Mouse (Mus musculus) lung, postnatal 0 days (tissue): Measurements from ENCODE around the gene Thra. TPM values are rescaled to one million over a fixed set of nuclear protein-coding genes. Genes with fewer than 3 reads are reported as not detected.
A peak's percentile ranks its signal among the peaks of the same experiment; 100 is the strongest.

Experiments used
- ATAC-seq: fragments of 200-750 bp; cut with Nextera tagmentation; 2 replicates; pipeline ENCODE4 v1.8.0; 2017; ENCODE audit warnings: moderate library complexity
- DNase-seq: peaks from one replicate; pipeline ENCODE4 v3.0.0-alpha.2; 2016; ENCODE audit warnings: low spot score
- H3K27ac ChIP-seq: fragments of 300-500 bp; sonication (generic); 2 replicates; pipeline ENCODE4 v1.5.1; 2014; ENCODE audit warnings: antibody characterized with exemption, mild to moderate bottlenecking, low read length, mixed read lengths
- H3K27me3 ChIP-seq: fragments of 300-500 bp; sonication (generic); replicated peaks from 2 replicates; pipeline ENCODE4 v1.6.1; 2014; ENCODE audit warnings: low read length, mixed read lengths; ENCODE audit not compliant: insufficient read depth
- H3K36me3 ChIP-seq: fragments of 300-500 bp; sonication (generic); 2 replicates; pipeline ENCODE4 v1.6.1; 2014; ENCODE audit warnings: low read length, mixed read lengths; ENCODE audit not compliant: insufficient read depth
- H3K4me1 ChIP-seq: fragments of 300-500 bp; sonication (generic); 2 replicates; pipeline ENCODE4 v1.6.1; 2014; ENCODE audit warnings: antibody characterized with exemption, low read depth, low read length, mixed read lengths; ENCODE audit not compliant: insufficient read depth
- H3K4me2 ChIP-seq: fragments of 300-500 bp; sonication (generic); replicated peaks from 2 replicates; pipeline ENCODE4 v1.6.1; 2014; ENCODE audit warnings: low read depth, mild to moderate bottlenecking, low read length, moderate library complexity, mixed read lengths
- H3K4me3 ChIP-seq: fragments of 300-500 bp; sonication (generic); 2 replicates; pipeline ENCODE4 v1.5.1; 2014; ENCODE audit warnings: low read depth, low read length
- H3K9ac ChIP-seq: fragments of 300-500 bp; sonication (generic); replicated peaks from 2 replicates; pipeline ENCODE4 v1.6.1; 2014; ENCODE audit warnings: low read depth, mild to moderate bottlenecking
- H3K9me3 ChIP-seq: fragments of 300-500 bp; sonication (generic); 2 replicates; pipeline ENCODE4 v1.6.1; 2016; ENCODE audit warnings: low read length, mixed read lengths
- CTCF ChIP-seq: IDR thresholded peaks from 2 replicates; pipeline ENCODE4 v1.5.1; 2016; ENCODE audit warnings: antibody characterized with exemption, mild to moderate bottlenecking
- EP300 ChIP-seq: IDR thresholded peaks from 2 replicates; pipeline ENCODE4 v1.6.1; 2016; ENCODE audit warnings: antibody characterized with exemption, mild to moderate bottlenecking, control low read depth
- WGBS: fragments of 180-500 bp; shearing (Covaris S2); extraction: QIAGEN DNeasy Blood & Tissue Kit; methylation state at CpG from one replicate; pipeline ENCODE4 v1.1.7; 2014; 5-methylcytosine and 5-hydroxymethylcytosine counted together
- polyA plus RNA-seq: library from polyadenylated mRNA; unstranded; fragments of >200 nt; fragmentation: Nextera tagmentation; extraction: Ambion mirVana; gene quantifications from 2 replicates; pipeline ENCODE4 v1.2.1, GENCODE M21; 2015

The Thra gene
- polyA plus RNA-seq, result 38.1 and 40.5 TPM in 2 replicates

DNA sequence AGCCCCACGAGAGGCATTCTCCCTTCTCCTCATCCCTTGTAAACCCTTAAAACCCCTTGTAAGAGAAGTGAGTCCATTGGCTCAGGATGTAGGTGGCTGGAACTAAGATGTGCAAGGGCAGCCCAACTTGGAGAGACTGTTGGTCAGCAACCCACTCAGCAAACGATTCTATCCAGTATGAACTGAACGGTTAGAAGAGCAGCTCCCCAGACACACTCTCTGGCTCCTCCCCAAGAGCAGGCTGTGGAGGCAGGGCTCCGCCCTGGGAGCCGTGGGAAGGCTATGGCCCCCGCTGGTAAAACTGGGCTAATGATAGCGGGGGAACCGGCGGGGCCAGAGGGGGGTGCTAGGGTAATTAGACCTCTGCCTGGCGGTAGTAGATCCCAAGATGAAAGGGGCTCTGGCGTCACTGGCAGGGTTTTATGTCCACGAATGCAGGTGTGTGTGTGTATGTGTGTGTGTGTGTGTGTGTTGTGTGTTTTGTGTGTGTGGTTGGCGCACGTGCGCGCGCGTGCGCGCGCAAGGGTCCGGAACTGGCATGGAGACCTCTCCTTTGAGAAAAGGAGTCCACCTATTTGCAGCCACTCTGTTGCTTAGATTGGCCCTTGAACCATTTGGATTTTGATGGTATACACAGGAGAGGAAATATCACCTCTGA is at the start of gene Thra:
Gene Thra (plus strand): TSS at position 246 of the 658 bp plus-strand sequence.
- DNase-seq (peak; percentile 86), ATAC-seq (peak; percentile 59)
- Histone ChIP-seq H3K27me3 (no peaks in the 10 kb centered on the region), H3K4me1 (peaks cover 32% of the 10 kb centered on the region), H3K9ac (peak within 1 kb of the TSS; percentile 95), H3K4me2 (peak within 1 kb of the TSS; percentile 91), H3K4me3 (peak within 1 kb of the TSS; percentile 99), H3K27ac (peak within 1 kb of the TSS; percentile 98), H3K36me3 (no peaks in the 10 kb centered on the region), H3K9me3 (no peaks in the 10 kb centered on the region)
- TF ChIP-seq EP300, result no peak
- TF ChIP-seq CTCF, result no peak; the same call in 1 of the 2 replicates
- WGBS, result under 1% methylated on average over 22 of the region's 22 CpGs

DNA sequence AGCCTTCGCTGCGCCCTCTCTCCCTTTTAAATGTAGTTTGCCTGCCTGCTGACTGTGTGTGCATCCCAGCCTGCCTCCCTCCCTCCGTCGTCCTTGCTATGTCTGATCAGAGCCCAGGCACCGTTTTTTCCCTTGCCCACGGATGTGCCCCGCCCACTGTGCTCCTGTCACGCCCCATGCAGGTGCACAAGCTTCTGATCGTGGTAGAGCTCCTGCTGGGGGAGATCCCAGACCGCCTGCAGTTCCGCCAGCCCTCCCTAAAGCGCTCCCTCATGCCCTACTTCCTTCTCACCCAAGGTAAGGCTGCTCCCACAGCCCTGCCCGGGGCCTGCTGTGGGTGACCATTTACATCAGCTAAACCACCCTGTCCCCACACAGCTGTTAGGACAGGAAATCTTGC is 47.2 kb upstream of the Thra start:
- no peak for DNase-seq
- Histone ChIP-seq H3K9ac (no peak overlapping the region), H3K9me3 (no peaks in the 10 kb centered on the region), H3K4me2 (no peak overlapping the region), H3K4me3 (no peak overlapping the region), H3K27me3 (no peaks in the 10 kb centered on the region), H3K36me3 (peaks cover 46% of the 10 kb centered on the region), H3K27ac (no peak overlapping the region), H3K4me1 (no peaks in the 10 kb centered on the region)
- ATAC-seq, result no peak
- no peak for TF ChIP-seq EP300
- no peak for TF ChIP-seq CTCF
- WGBS, result 77% methylated on average over 13 of the region's 13 CpGs

DNA sequence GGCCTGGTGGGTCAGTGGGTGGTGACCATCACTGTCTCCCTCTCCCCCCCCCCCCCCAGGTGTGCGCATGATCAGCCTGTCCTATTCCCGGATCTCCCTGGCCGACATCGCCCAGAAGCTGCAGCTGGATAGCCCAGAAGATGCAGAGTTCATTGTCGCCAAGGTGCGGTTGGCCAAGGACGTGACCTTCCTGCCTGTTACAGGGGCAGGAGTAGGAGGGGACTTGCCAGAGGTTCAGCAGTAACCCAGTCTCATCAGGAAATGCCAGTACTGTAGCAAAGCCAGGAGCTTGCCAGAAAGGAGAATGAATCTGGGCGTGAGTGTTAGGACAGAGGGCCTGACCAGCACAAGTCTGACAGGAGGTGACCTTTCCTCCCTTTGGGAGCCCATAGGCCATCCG is 46.7 kb upstream of the Thra start:
- no peaks in the 10 kb centered on the region for H3K4me1 ChIP-seq
- no peak overlapping the region for H3K9ac ChIP-seq
- H3K27me3 ChIP-seq, result no peaks in the 10 kb centered on the region
- no peaks in the 10 kb centered on the region for H3K9me3 ChIP-seq
- H3K27ac ChIP-seq, result no peak overlapping the region
- DNase-seq, result no peak
- no peak for ATAC-seq
- 86% methylated on average over 8 of the region's 9 CpGs for WGBS
- no peak overlapping the region for H3K4me2 ChIP-seq
- no peak overlapping the region for H3K4me3 ChIP-seq
- TF ChIP-seq CTCF, result no peak
- no peak for TF ChIP-seq EP300
- peaks cover 46% of the 10 kb centered on the region for H3K36me3 ChIP-seq

DNA sequence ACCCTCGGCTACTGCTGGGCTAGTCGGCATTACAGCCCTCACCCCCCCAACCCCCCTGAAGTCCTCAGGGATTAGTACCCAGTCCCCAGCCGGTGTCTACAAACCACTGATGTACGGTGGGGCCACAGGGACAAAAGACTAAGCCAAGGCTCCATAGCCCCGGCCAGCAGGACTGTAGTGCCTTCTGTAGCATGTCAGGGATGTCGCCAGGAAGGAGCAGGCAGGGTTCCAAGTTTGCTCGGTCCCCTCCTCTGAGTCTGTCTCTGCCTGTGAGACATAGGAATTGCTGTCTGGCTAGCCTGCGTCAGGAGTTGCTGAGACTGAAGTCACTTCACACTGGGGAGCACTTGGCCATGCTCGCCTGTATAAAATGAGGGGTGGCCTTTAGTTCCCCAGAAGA is 46.1 kb upstream of the Thra start:
- no peaks in the 10 kb centered on the region for H3K27me3 ChIP-seq
- DNase-seq, result no peak
- no peak overlapping the region for H3K27ac ChIP-seq
- TF ChIP-seq EP300 (no peak), CTCF (no peak)
- H3K36me3 ChIP-seq, result peaks cover 46% of the 10 kb centered on the region
- 70% methylated on average over 9 of the region's 9 CpGs for WGBS
- H3K4me2 ChIP-seq, result no peak overlapping the region
- H3K9me3 ChIP-seq, result no peaks in the 10 kb centered on the region
- no peak for ATAC-seq
- H3K9ac ChIP-seq, result no peak overlapping the region
- no peak overlapping the region for H3K4me3 ChIP-seq
- H3K4me1 ChIP-seq, result no peaks in the 10 kb centered on the region

DNA sequence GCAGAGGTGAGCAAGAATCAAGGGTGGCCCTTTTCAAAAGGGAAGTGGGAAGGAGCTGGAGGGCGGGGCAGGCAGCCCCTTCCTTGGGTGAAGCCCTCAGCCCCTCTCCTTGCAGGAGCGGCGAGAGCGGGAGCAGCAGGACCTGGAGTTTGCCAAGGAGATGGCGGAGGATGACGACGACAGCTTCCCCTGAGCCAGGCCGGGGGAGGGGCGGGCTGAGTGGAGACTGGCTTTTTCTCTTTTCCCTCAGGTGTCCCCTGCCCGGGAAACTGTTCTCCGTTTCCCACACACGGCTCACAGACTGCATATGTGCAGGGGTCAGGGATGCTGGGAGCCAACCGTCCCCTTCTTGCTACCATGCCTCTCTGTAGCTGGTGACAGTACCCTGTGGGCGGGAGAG is 45.0 kb upstream of the Thra start:
- no peak overlapping the region for H3K4me3 ChIP-seq
- H3K27me3 ChIP-seq, result no peaks in the 10 kb centered on the region
- H3K4me2 ChIP-seq, result no peak overlapping the region
- H3K9me3 ChIP-seq, result no peaks in the 10 kb centered on the region
- DNase-seq (no peak), ATAC-seq (no peak)
- no peak overlapping the region for H3K9ac ChIP-seq
- no peak overlapping the region for H3K27ac ChIP-seq
- no peaks in the 10 kb centered on the region for H3K4me1 ChIP-seq
- TF ChIP-seq CTCF (no peak), EP300 (no peak)
- WGBS, result 63% methylated on average over 14 of the region's 14 CpGs
- peaks cover 45% of the 10 kb centered on the region for H3K36me3 ChIP-seq

DNA sequence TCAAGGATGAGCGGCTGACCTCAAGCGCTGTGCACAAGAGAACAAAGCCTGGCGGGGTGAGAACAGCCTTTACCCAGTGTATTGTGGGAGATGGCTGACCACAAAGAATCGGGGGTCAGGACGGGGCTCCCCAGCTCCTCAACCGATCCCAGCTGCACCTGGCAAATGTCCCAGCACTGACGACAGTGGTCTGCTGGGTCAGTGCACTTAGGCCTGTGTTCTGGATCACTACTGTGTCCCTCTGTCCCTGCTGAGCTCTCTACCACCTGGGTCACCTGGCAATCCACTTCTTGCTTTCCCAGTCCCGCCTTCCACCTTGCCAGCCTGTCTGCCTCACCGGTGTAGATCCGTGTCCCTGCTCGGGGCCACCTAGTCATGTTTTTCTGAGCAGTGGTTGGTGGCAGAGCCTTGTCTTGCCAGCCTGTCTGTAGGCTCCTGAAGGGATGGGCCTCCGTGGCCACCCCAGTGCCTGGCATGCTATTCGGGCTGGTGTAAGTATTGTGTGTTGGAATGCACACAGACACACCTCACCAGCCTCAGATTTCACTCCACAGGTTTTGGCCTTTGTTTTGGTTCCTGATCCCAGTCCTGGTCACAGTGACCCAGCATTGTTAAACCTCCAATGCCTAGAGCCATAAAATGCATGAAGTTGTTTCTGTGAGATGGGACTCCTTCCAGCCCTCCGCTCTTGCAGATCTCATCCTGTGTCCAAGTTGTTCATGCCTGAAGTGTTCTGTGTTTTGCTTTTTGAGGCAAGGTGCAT is 43.8 kb upstream of the Thra start:
- WGBS, result 80% methylated on average over 14 of the region's 14 CpGs

More for the DNA sequence above, 43.8 kb upstream of the Thra start:
- TF ChIP-seq EP300 (no peak), CTCF (no peak)
- Histone ChIP-seq H3K4me1 (no peaks in the 10 kb centered on the region), H3K27me3 (no peaks in the 10 kb centered on the region), H3K9me3 (no peaks in the 10 kb centered on the region), H3K27ac (no peak overlapping the region), H3K4me3 (no peak overlapping the region), H3K36me3 (peaks cover 32% of the 10 kb centered on the region), H3K9ac (no peak overlapping the region), H3K4me2 (no peak overlapping the region)
- no peak for ATAC-seq
- no peak for DNase-seq
